Mouse (Mus musculus) left cerebral cortex, postnatal 36 days (tissue): ENCODE data around the gene Ano6. TPM values are rescaled to one million over a fixed set of nuclear protein-coding genes. Genes with fewer than 3 reads are reported as not detected.

Experiments used
- DNase-seq, 2 experiments: peaks; one replicate each; pipeline ENCODE4 v3.0.0; 2021 to 2022; ENCODE audit warnings: low spot score in 2 of 2, mixed read lengths in 1 of 2
- intact Hi-C: fragments of 180-260 bp; cut with DNase I; formaldehyde crosslinking; loops from one replicate; pipeline ENCODE4 v1.15.1; 2025
- total RNA-seq, 2 experiments: library from RNA; stranded (reverse); gene quantifications; 2 replicates each; pipeline ENCODE4 v1.2.3; 2021

The Ano6 gene
- total RNA-seq, 2 experiments from 2014 or later = 17.9 to 22.9 TPM

GRCm38 (mm10) chr15:95944299-95944698 lies 153.7 kb downstream of the Ano6 start:
- intact Hi-C loops = loop anchor here (10.0 kb wide), 1 partner anchor 179 kb away; no protein-coding TSS in a partner anchor

GRCm38 (mm10) chr15:95945951-95946708 lies 155.5 kb downstream of the Ano6 start:
- no peak for DNase-seq
- intact Hi-C loops = loop anchor here (10.0 kb wide), 1 partner anchor 181 kb away; no protein-coding TSS in a partner anchor

More at GRCm38 (mm10) chr15:95944299-95944698, 153.7 kb downstream of the Ano6 start:
- no peak for DNase-seq

- no peak for DNase-seq
- intact Hi-C loops = loop anchor here (10.0 kb wide), 1 partner anchor 184 kb away; no protein-coding TSS in a partner anchor
Observed at GRCm38 (mm10) chr15:95948411-95948810, 157.8 kb downstream of the Ano6 start.

GRCm38 (mm10) chr15:95949336-95949735 lies 158.7 kb downstream of the Ano6 start:
- intact Hi-C loops = loop anchor here (10.0 kb wide), 1 partner anchor 185 kb away; no protein-coding TSS in a partner anchor
- no peak for DNase-seq

GRCm38 (mm10) chr15:95951497-95951896 lies 160.9 kb downstream of the Ano6 start:
- no peak for DNase-seq
- intact Hi-C loops = no loop called here

- intact Hi-C loops = no loop called here
- no peak for DNase-seq
Observed at GRCm38 (mm10) chr15:95956692-95957091, 166.0 kb downstream of the Ano6 start.

- no peak for DNase-seq
- intact Hi-C loops = no loop called here
Observed at GRCm38 (mm10) chr15:95962411-95963123, 171.9 kb downstream of the Ano6 start.

GRCm38 (mm10) chr15:95963124-95963482 lies 172.5 kb downstream of the Ano6 start:
- DNase-seq = no peak
- intact Hi-C loops = no loop called here

GRCm38 (mm10) chr15:95963533-95964250 lies 173.0 kb downstream of the Ano6 start:
- no peak for DNase-seq
- intact Hi-C loops = no loop called here

GRCm38 (mm10) chr15:95964251-95964561 lies 173.6 kb downstream of the Ano6 start:
- DNase-seq = no peak
- intact Hi-C loops = no loop called here

GRCm38 (mm10) chr15:95966979-95967378 lies 176.3 kb downstream of the Ano6 start:
- intact Hi-C loops = no loop called here
- no peak for DNase-seq

- no peak for DNase-seq
- intact Hi-C loops = no loop called here
Observed at GRCm38 (mm10) chr15:95967516-95968196, 177.0 kb downstream of the Ano6 start.

GRCm38 (mm10) chr15:95969596-95969995 lies 179.0 kb downstream of the Ano6 start:
- intact Hi-C loops = no loop called here
- no peak for DNase-seq

- no peak for DNase-seq
- intact Hi-C loops = no loop called here
Observed at GRCm38 (mm10) chr15:95970176-95970575, 179.5 kb downstream of the Ano6 start.

GRCm38 (mm10) chr15:95970691-95971090 lies 180.0 kb downstream of the Ano6 start:
- no peak for DNase-seq
- intact Hi-C loops = no loop called here

GRCm38 (mm10) chr15:95971302-95971701 lies 180.7 kb downstream of the Ano6 start:
- no peak for DNase-seq
- intact Hi-C loops = no loop called here

- DNase-seq = no peak
- intact Hi-C loops = no loop called here
Observed at GRCm38 (mm10) chr15:95972156-95972555, 181.5 kb downstream of the Ano6 start.

GRCm38 (mm10) chr15:95972621-95973020 lies 182.0 kb downstream of the Ano6 start:
- no peak for DNase-seq
- intact Hi-C loops = no loop called here

GRCm38 (mm10) chr15:95974021-95974597 lies 183.5 kb downstream of the Ano6 start:
- intact Hi-C loops = no loop called here
- DNase-seq = no peak
